Mouse (Mus musculus): ENCODE measurements around the gene Kdm4c. TPM values are rescaled to one million over a fixed set of nuclear protein-coding genes. Genes with fewer than 3 reads are reported as not detected.
"Not testable (repeated sequence)": the region's sequence is repeated elsewhere in the genome, so short reads cannot be mapped to it uniquely, and the experiment has no call there.

Kdm4c gene
- 2.0 and 3.2 TPM in 2 replicates for polyA plus RNA-seq (2012; rRNA removed)

- Histone ChIP-seq H3K4me3 (replicated peaks; ENCODE audit: extremely low read depth, low read depth, low read length) (no peak within 1 kb of the TSS), H3K4me1 (ENCODE audit: control insufficient read depth, insufficient read depth, low read length) (no peaks in the 10 kb centered on the region)
- DNase-seq, result no peak
- 92% methylated on average over 1 of the region's 1 CpGs for WGBS
- TF ChIP-seq CTCF (IDR thresholded peaks at IDR 0.05; ENCODE audit: insufficient read depth, low read length) (no peak), POLR2A (IDR thresholded peaks at IDR 0.05; ENCODE audit: borderline replicate concordance, extremely low read depth, low read depth, low read length) (no peak)
Measured at GRCm38 (mm10) chr4:74242176-74242575, at the start of gene Kdm4c. Gene Kdm4c, plus strand, starts transcription at chr4:74242497.

DNA sequence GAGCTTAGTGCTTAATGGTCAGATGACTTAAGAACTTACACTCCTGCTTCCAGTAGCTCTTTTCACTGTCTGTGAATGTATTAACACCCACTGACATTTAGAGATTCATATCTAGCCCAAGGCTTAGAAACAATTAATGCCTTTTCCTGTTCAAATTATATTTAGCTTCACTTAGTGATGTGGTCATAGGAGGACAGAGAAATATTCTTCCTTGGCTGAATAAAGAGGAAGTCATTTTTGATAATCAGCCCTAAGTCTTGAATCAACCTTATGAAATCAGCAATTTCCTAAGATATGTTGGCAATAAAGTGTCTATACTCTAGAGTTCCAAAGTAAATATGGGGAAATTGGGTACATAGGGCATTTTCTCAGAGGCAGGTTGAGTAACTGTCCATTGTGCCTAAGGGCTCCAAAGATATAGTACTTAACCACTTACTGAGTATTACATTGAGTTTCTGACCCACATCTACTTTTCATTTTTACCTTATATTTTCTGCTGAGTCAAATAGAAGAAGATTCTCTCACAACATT lies 41.0 kb upstream of the Kdm4c start:
- Histone ChIP-seq H3K4me3 (replicated peaks; ENCODE audit: extremely low read depth, low read depth, low read length) (no peak overlapping the region), H3K4me1 (ENCODE audit: control insufficient read depth, insufficient read depth, low read length) (no peaks in the 10 kb centered on the region)
- no peak for TF ChIP-seq POLR2A (IDR thresholded peaks at IDR 0.05; ENCODE audit: borderline replicate concordance, extremely low read depth, low read depth, low read length)
- no peak for TF ChIP-seq CTCF (IDR thresholded peaks at IDR 0.05; ENCODE audit: insufficient read depth, low read length)
- no peak for DNase-seq

GRCm38 (mm10) chr4:74221780-74222179 lies 20.5 kb upstream of the Kdm4c start:
- 84% methylated on average over 1 of the region's 1 CpGs for WGBS
- H3K4me3 ChIP-seq (replicated peaks; ENCODE audit: extremely low read depth, low read depth, low read length); DNase-seq; H3K4me1 ChIP-seq (ENCODE audit: control insufficient read depth, insufficient read depth, low read length): not testable (repeated sequence)

GRCm38 (mm10) chr4:74222360-74222759 lies 19.9 kb upstream of the Kdm4c start:
- peak; percentile 39; the same call in 1 of the 2 replicates for TF ChIP-seq CTCF (IDR thresholded peaks at IDR 0.05; ENCODE audit: insufficient read depth, low read length)
- no peak for TF ChIP-seq POLR2A (IDR thresholded peaks at IDR 0.05; ENCODE audit: borderline replicate concordance, extremely low read depth, low read depth, low read length)
- 25% methylated on average over 3 of the region's 3 CpGs for WGBS
- no peak overlapping the region for H3K4me3 ChIP-seq (replicated peaks; ENCODE audit: extremely low read depth, low read depth, low read length)
- no peaks in the 10 kb centered on the region for H3K4me1 ChIP-seq (ENCODE audit: control insufficient read depth, insufficient read depth, low read length)
- DNase-seq, result no peak

GRCm38 (mm10) chr4:74224210-74224609 lies 18.1 kb upstream of the Kdm4c start:
- DNase-seq, result no peak
- WGBS, result 62% methylated on average over 2 of the region's 2 CpGs
- Histone ChIP-seq H3K4me3 (replicated peaks; ENCODE audit: extremely low read depth, low read depth, low read length) (no peak overlapping the region), H3K4me1 (ENCODE audit: control insufficient read depth, insufficient read depth, low read length) (no peaks in the 10 kb centered on the region)
- TF ChIP-seq CTCF (IDR thresholded peaks at IDR 0.05; ENCODE audit: insufficient read depth, low read length) (no peak), POLR2A (IDR thresholded peaks at IDR 0.05; ENCODE audit: borderline replicate concordance, extremely low read depth, low read depth, low read length) (no peak)

- H3K4me3 ChIP-seq (replicated peaks; ENCODE audit: extremely low read depth, low read depth, low read length), result no peak overlapping the region
- TF ChIP-seq CTCF (IDR thresholded peaks at IDR 0.05; ENCODE audit: insufficient read depth, low read length) (peak; percentile 54), POLR2A (IDR thresholded peaks at IDR 0.05; ENCODE audit: borderline replicate concordance, extremely low read depth, low read depth, low read length) (no peak)
- 74% methylated on average over 4 of the region's 4 CpGs for WGBS
- DNase-seq, result no peak
- H3K4me1 ChIP-seq (ENCODE audit: control insufficient read depth, insufficient read depth, low read length), result no peaks in the 10 kb centered on the region
Measured at GRCm38 (mm10) chr4:74230994-74231393, 11.3 kb upstream of the Kdm4c start.

- 63% methylated on average over 5 of the region's 5 CpGs for WGBS
- no peaks in the 10 kb centered on the region for H3K4me1 ChIP-seq (ENCODE audit: control insufficient read depth, insufficient read depth, low read length)
- H3K4me3 ChIP-seq (replicated peaks; ENCODE audit: extremely low read depth, low read depth, low read length), result no peak overlapping the region
- TF ChIP-seq POLR2A (IDR thresholded peaks at IDR 0.05; ENCODE audit: borderline replicate concordance, extremely low read depth, low read depth, low read length), result no peak
- TF ChIP-seq CTCF (IDR thresholded peaks at IDR 0.05; ENCODE audit: insufficient read depth, low read length), result peak; percentile 65
- peak; percentile 21 for DNase-seq
Measured at GRCm38 (mm10) chr4:74231405-74231804, 10.9 kb upstream of the Kdm4c start.

DNA sequence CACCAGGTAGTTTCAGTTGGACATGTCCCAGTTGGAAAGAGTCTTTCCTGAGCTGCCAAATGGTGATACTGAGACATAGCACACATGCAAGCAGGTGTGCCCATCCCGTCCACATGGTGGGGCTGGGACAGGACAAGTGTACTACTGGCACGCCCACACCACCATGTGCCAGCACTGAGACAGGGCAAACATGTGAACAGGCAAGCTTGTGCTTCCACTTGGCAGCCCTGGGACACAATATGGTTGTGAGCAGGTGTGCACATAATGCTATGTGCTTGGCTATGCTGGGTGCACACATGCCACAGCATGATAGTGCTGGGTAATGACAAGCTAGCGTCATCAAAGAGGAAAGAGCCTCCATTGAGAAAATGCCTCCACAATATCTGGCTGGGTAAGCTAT lies 8.8 kb upstream of the Kdm4c start:
- 81% methylated on average over 3 of the region's 3 CpGs for WGBS

DNA sequence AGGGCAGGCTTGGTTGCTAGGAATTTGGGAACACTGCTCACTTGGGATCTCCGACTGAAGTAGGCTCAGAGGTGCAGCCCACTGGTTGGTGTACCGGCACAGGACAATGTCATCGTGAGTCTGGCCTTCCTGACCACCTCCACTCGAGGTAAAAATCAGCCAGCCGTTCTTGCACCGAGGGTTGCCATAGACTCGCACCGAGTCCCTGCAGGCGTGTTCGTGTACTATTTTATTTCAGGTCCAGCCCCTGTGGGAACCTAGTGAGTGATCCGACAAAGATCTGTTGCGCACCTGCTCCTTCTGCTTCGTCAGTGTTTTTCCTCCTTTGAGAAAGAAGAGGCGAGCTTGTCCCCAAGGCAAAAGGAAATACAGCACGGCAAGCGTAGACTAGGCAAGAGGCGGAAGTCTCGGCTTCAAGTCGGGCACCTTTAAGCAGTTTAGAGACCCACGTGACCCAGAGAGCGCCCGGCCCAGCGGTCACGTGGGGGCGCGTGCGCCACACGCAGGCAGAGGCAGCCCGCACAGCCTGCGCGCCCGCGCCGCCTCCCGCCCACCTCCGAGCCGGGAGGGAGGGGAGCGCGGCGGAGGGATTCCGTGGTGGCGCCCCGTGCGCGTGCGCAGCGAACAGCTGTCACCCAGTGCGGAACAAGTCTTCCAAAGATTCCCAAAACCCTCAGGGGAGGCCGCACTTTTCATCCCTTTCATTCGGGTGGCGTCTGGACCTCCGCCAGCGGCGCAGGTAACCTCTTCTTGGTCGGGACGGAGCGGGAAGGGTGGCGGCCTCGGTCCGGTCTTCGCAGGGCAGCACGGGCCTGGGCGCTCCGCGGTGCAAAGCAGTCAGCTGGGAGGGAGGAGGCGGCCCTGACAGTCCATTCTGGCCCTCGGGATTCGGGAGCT lies 9.3 kb downstream of the Kdm4c start:
- under 1% methylated on average over 68 of the region's 68 CpGs for whole genome bisulfite sequencing
- H3K4me3 ChIP-seq (replicated peaks; ENCODE audit: extremely low read depth, low read depth, low read length), result peak overlapping the region; percentile 94
- peak; percentile 94 for DNase-seq
- TF ChIP-seq CTCF (IDR thresholded peaks at IDR 0.05; ENCODE audit: insufficient read depth, low read length) (0 out of 2 replicates have a peak, but pooled peaks have one; percentile 0), POLR2A (IDR thresholded peaks at IDR 0.05; ENCODE audit: borderline replicate concordance, extremely low read depth, low read depth, low read length) (peak; percentile 98)
- H3K4me1 ChIP-seq (ENCODE audit: control insufficient read depth, insufficient read depth, low read length), result peaks cover 7% of the 10 kb centered on the region

More for the DNA sequence above, 8.8 kb upstream of the Kdm4c start:
- DNase-seq, result no peak
- no peak for TF ChIP-seq POLR2A (IDR thresholded peaks at IDR 0.05; ENCODE audit: borderline replicate concordance, extremely low read depth, low read depth, low read length)
- TF ChIP-seq CTCF (IDR thresholded peaks at IDR 0.05; ENCODE audit: insufficient read depth, low read length), result no peak
- H3K4me3 ChIP-seq (replicated peaks; ENCODE audit: extremely low read depth, low read depth, low read length), result no peak overlapping the region
- no peaks in the 10 kb centered on the region for H3K4me1 ChIP-seq (ENCODE audit: control insufficient read depth, insufficient read depth, low read length)
